Mouse (Mus musculus): ENCODE data around the gene Dusp7.

The Dusp7 gene

DNA sequence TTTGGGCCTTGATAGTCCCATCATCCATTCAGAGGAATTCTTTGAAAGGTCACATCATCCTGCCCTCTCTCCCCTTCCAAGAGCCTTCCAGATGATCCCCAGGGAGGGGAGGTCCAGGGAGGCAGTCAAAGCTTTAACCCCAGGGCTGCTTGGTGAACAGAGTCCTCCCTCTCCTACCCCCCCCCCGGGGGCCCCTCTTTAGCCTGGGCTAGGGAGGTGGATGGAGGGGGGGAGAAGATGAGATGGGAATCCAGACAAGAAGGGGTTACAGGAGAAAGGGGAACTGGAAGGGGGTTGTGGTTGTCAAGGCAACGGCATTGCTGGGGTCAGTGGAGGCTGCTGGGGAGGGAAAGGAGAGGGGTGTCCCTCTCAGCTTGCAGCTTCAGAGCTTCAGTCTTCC lies 52.2 kb downstream of the Dusp7 start:
- no peak for DNase-seq (ENCODE audit: low read depth, low spot score)

DNA sequence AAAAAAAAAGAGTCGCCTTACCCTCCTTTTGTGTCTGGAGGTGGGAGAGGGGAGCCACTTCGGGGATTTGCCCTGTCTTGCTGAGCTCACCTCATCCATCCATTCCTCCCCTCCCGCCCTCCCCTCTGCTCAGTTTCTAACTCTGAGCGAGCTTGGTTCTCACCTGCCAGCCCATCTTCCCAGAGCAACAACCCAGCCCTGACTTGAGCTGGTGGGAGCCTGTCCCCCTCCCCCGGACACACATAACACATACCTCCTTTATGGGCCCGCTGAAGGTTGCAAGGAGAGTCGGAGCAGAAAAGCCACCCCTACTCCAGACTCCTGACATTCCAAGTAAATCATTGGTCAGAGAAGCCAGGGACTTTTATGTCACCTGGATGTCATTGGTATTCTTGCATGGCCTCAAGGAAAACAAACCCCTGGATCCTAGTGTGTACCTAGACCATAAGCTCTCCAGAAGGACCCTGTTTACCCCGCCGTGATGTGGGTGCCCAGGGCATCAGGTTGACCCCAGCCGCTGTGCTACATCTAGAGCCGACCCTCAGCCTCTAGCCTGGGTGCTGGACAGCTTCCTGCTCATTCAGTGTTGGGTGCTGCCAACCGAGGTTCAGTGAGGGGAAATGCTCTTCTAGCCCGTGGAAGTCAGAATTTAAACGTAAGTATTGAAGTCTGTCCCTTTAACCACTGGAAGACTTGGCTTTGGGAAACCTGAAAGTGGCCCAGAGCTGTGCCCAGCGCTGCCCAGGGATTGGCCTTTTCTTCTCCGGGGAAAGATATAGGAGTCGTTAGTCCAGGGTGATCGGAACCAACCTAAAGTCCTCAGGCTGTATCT lies 52.8 kb downstream of the Dusp7 start:
- no peak for DNase-seq (ENCODE audit: low read depth, low spot score)

DNA sequence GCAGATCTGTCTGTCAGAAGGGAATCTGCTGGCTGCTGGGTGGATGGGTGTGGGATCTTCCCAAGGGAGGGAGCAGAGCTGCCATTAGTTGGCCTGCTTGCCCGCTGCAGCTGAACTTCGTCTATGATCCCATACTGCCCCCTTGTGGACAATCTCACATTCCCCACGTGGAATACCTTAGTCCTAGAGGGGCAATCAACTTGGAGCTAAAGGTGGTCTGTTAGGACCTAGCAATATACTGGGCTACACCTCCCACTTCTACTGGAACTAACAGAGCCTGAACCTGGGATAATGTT lies 53.4 kb downstream of the Dusp7 start:
- DNase-seq (ENCODE audit: low read depth, low spot score): peak; percentile 78

Measured in retina, adult 2 months (tissue).